Mouse (Mus musculus) forelimb bud, embryonic 11.5 days (tissue): ENCODE results near the gene Syvn1.
"Not testable (repeated sequence)": the region's sequence is repeated elsewhere in the genome, so short reads cannot be mapped to it uniquely, and the experiment has no call there.

Experiments
- DNase-seq: peaks from one replicate; pipeline ENCODE4 v3.0.0-alpha.2; 2012; ENCODE audit warnings: low read depth, low spot score

Gene Syvn1

GRCm38 (mm10) chr19:6040002-6040401 lies 6.4 kb upstream of the Syvn1 start:
- no peak for DNase-seq

GRCm38 (mm10) chr19:6042293-6042692 lies 4.1 kb upstream of the Syvn1 start:
- no peak for DNase-seq

DNA sequence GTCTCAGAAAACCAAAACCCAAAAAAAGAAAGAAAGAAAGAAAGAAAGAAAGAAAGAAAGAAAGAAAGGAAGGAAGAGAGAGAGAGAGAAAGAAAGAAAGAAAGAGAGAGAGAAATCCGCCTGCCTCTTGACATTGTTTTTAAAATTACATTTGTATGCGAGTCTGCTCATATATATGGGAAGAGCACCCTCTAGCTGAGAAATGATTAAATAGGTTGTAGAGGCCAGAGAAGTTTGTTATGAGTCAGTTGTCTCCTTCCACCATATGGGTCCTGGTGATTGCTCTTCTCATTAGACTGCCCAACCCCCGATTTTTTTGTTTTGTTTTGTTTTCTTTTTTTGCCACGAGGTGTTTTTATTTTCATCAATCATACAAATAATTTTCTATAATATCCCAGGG lies 2.3 kb upstream of the Syvn1 start:
- DNase-seq, result not testable (repeated sequence)

DNA sequence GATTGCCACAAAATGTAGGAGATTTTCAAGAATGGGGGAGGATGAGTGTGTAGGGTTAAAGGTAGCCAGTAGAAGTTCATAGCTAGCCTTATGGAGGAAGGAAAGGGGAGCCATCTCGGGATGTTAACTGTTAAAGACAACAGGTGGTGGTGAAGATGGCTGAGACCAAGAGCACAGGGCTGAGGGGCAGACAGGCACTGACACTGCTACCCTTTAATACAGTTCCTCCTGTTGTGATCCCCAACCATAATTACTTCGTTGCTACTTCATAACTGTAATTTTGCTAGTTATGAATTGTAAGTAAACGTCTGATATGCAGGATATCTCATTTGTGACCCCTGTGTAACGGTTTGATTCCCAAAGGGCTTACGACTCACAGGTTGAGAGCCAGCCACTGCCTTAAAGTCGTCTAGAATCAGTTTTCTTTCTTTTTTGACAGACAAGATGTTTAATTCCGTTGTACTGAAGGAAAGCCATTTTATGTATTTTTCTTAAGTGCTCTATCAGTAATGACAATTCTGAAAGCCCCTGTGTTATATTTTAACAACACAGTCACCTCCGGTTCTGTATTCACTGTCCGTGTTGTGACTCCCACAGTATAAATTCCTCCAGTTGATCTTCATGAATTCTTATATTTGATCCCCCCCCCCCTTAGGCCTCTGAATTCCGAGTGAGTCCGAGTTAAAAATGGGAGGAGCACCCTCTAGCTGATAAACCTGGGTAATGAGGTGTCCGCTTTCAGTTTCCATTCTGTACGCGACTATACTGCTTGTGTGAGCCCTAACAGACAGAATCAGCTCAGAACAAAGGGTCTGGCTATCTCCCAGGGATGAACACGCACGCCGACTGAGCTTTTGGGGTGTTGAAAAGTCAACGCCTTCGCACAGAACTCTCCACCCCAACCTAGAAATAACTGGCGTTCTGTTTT lies 746 bp upstream of the Syvn1 start:
- DNase-seq, result no peak

GRCm38 (mm10) chr19:6047154-6047898 lies 950 bp downstream of the Syvn1 start:
- DNase-seq, result no peak

GRCm38 (mm10) chr19:6047899-6048166 lies 1.5 kb downstream of the Syvn1 start:
- DNase-seq, result no peak

DNA sequence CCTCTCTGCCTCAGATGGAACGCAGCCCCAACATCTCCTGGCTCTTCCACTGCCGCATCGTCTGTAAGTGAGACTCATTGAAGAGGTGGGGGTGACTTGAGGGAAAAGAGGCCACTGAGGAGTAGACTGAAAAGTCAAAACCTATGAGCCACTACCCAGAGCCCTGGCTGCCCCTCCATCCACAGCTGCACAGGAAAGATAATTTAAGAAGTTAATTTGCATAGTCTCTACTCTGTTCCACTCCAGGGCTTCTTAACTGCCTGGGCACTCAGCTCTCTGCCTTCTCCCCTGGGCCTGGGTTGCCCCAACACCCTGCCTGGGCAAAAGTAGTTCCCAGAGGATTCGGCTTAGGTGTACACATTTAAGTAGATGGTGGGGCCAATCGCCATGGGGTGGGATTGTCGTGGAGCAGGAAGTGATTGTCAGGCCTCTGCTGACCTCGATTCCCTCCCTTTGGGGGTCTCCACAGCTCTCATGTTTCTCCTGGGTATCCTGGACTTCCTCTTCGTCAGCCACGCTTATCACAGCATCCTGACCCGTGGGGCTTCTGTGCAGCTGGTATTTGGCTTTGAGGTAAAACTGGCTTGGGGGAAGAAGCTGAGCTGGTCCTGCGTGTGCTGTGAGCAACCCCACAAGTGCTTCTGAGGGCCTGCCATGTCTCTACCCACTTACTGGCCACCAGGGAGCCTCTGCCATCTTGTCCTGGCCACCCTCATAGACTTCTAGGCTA lies 2.5 kb downstream of the Syvn1 start:
- DNase-seq, result no peak

DNA sequence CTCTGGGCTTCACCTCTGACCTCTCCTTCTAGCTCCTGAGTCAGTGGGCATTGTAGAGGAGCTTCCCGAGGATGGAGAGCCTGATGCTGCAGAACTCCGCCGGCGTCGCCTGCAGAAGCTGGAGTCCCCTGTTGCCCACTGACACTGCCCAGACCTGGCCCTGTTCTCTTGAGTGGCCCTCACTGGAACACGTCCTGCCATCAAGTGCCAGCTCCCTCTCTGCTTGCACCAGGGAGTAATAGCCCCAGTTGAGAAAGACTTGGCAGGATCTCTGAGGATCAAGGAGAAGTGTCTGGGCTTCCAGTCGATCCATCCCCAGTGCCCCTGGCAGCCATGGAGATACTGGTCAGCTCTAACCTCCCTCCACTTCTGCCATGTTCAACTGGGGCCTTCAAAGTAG lies 6.1 kb downstream of the Syvn1 start:
- no peak for DNase-seq

GRCm38 (mm10) chr19:6054296-6054695 lies 7.9 kb downstream of the Syvn1 start:
- DNase-seq, result no peak

DNA sequence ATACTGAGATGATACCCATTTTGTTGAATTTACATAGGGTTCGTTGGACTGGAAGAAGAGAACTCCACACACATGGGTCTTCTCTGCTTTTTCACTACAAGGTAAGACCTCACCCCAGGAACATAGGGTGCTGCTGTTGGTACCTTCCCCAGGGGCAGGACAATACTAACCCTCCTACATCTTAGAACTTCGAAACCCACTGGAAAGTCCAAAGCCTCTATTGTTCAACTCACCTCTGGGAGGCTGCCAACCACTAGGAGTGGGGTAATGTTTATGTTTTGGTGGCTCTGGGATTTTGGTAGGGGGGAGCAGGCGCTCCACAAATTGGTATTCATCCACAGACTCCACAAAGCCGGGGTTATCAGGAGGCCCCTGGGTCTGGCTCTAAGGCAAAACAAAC lies 10.3 kb downstream of the Syvn1 start:
- no peak for DNase-seq

DNA sequence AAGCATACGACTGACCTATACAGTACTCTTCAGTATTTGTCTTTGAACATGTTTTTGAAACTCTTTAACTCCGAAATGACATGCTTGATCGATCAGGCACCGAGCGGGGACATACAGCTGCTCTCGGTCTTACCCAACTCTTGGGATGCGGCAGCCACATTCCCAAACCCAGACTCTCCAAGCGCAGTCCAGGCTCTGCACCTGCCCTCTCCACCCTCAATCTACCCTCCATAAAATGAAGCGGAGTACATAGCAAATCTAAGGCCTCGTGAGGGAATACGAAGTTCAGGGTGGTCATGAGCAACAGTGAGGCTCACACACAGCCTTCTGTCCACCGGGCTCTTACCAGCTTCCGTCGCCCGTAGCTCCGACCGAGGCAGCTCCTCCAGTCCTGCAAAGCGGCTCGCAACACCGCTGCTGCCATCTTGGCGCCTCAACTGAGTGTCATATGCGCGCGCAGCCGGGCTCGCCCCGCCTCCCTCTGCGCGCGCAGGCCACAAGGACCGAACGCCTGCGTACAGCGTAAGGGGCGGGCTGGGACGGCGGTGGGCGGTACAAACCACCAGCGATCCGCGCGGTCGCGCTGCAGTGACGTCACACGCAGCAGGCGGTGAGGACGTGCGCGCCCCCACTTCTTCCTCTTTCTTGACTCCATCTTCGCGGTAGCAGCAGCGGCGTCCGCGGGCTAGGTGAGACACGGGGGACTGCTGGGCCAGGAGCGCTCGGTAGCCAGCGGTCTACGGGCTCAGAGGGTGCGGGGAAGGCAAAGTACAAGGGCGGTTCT lies 11.1 kb downstream of the Syvn1 start, which contains the start of the genes Mrpl49 and Fau:
TSS of gene Mrpl49 (minus strand) at position 473 of the 784 bp plus-strand sequence.
TSS of gene Fau (plus strand) at position 532 of the 784 bp plus-strand sequence.
- DNase-seq, result peak; percentile 98

DNA sequence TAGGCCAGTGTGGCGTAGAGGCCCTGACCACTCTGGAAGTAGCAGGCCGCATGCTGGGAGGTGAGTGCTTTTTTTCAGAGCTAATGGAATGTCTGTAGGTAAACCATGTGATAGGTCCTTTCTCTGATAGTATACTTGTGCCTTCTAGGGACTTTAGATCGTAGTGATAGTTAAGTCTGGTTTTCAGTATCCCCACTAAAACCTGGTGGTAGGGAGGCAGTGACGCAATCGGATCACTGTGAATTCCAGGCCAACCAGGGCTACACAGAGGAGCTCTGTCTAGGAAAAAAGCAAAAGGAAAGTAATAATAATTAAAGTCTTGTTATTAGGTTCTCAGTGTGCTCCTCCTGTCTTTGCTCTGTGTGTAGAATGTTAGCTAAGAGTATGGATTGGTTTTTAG lies 12.1 kb downstream of the Syvn1 start:
- no peak for DNase-seq

DNA sequence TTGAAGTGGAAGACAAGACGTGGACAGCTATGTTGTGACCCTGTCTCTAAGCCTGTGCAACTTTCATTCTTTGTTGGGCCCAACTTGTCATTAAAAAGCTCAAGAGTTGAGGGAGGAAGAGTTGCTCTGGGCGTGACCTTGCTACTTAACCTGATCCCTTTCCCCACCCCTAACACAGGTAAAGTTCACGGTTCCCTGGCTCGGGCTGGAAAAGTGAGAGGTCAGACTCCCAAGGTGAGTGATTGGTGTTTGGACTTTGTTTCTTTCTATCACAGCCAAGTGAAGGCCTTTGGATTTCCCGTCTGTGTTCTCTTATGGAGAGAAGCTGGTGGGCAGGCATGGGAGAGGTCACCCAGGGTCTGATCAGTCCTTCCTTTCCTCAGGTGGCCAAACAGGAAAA lies 12.6 kb downstream of the Syvn1 start:
- no peak for DNase-seq

DNA sequence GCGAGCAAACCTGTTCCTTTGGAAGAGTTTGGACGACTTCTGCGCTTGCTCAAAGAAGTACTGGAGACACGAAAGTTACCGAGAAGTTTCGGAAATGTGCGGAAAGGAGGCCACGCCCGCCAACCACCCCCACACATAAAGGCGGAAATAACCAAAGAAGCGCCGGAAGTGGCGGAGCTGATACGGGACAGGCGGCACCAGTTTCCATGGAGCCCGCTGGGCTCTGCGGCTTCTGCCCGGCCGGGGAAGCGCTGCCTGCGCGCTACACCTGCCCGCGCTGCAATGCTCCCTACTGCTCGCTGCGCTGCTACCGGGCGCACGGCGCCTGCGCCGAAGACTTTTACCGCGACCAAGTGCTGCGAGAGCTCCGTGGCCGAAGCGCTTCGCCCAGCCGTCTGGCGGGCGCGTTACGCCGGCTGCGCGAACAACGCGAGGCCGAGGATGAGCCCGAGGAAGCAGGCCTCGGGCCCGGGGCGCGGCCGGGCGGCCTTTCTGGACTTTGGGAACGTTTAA lies 14.7 kb downstream of the Syvn1 start, which contains the start of gene Znhit2:
TSS of gene Znhit2 (plus strand) at position 172 of the 513 bp plus-strand sequence.
- peak; percentile 92 for DNase-seq

GRCm38 (mm10) chr19:6061641-6062302 lies 15.4 kb downstream of the Syvn1 start:
- no peak for DNase-seq

GRCm38 (mm10) chr19:6062418-6062817 lies 16.0 kb downstream of the Syvn1 start:
- no peak for DNase-seq

GRCm38 (mm10) chr19:6063081-6063480 lies 16.7 kb downstream of the Syvn1 start:
- DNase-seq, result no peak

DNA sequence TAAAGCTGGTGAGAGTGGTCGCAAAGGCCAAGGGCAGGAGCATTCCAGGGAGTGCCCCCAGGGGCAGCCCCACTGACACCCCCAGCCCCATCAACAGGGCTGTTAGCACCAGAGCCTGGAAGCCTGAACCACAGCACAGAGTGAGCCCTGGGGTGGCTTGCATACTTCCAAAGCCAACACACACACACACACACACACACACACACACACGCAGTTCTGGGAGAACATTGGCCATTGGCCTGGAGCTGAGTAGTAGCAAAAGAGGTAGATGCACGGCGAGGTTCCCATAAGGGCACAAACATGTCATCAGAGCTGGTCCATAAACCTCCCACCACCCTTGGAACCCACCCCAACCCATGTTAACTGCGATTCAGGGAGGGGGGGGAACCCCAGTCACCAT lies 20.2 kb downstream of the Syvn1 start:
- DNase-seq, result no peak

- peak; percentile 85 for DNase-seq
Observed at GRCm38 (mm10) chr19:6067011-6067723, 20.8 kb downstream of the Syvn1 start.
